Mouse (Mus musculus) kidney, adult 2 months (tissue): ENCODE results near the gene Mamld1. TPM values are rescaled to one million over a fixed set of nuclear protein-coding genes. Genes with fewer than 3 reads are reported as not detected.

ENCODE experiments used
- DNase-seq: peaks from one replicate; pipeline ENCODE4 v3.0.0; 2021
- H3K27ac ChIP-seq: fragments of 200-500 bp; 2 replicates; pipeline ENCODE4 v1.5.1; 2012; ENCODE audit warnings: low read depth, low read length, control low read depth, inconsistent platforms; ENCODE audit not compliant: insufficient read depth
- H3K27me3 ChIP-seq: fragments of 200-500 bp; replicated peaks from 2 replicates; pipeline ENCODE4 v1.6.1; 2012; ENCODE audit warnings: mild to moderate bottlenecking, moderate library complexity, low read length, inconsistent platforms; ENCODE audit not compliant: control insufficient read depth, insufficient read depth
- H3K36me3 ChIP-seq: fragments of 200-500 bp; 2 replicates; pipeline ENCODE4 v1.6.1; 2012; ENCODE audit warnings: mild to moderate bottlenecking, moderate library complexity, low read length, inconsistent platforms; ENCODE audit not compliant: control insufficient read depth, insufficient read depth
- H3K4me1 ChIP-seq: fragments of 200-500 bp; 2 replicates; pipeline ENCODE4 v1.6.1; 2011; ENCODE audit warnings: low read length; ENCODE audit not compliant: control insufficient read depth, insufficient read depth
- H3K4me3 ChIP-seq: fragments of 200-500 bp; 2 replicates; pipeline ENCODE4 v1.5.1; 2011; ENCODE audit warnings: mild to moderate bottlenecking, low read depth, low read length, control low read depth; ENCODE audit not compliant: insufficient read depth
- CTCF ChIP-seq: fragments of 200-500 bp; conservative IDR thresholded peaks from 2 replicates; pipeline ENCODE4 v1.5.1; 2011; ENCODE audit warnings: low read depth, mild to moderate bottlenecking, control low read depth, low read length, moderate library complexity, mixed read lengths; ENCODE audit not compliant: insufficient read depth, insufficient read length
- POLR2A ChIP-seq: fragments of 200-500 bp; IDR thresholded peaks from one replicate; pipeline ENCODE4 v1.6.1; 2011; ENCODE audit warnings: low read depth, low read length, control low read depth
- WGBS: fragments of 180-500 bp; shearing (Covaris S2); methylation state at CpG from one replicate; pipeline ENCODE4 v1.1.7; 2018; 5-methylcytosine and 5-hydroxymethylcytosine counted together
- polyA plus RNA-seq: library from polyadenylated mRNA; depleted of rRNA; stranded (reverse); fragments of >200 nt; gene quantifications from 2 replicates; pipeline ENCODE4 v1.2.3, GENCODE M21; 2012

Gene Mamld1
- polyA plus RNA-seq, 1 experiment = 2.2 TPM

DNA sequence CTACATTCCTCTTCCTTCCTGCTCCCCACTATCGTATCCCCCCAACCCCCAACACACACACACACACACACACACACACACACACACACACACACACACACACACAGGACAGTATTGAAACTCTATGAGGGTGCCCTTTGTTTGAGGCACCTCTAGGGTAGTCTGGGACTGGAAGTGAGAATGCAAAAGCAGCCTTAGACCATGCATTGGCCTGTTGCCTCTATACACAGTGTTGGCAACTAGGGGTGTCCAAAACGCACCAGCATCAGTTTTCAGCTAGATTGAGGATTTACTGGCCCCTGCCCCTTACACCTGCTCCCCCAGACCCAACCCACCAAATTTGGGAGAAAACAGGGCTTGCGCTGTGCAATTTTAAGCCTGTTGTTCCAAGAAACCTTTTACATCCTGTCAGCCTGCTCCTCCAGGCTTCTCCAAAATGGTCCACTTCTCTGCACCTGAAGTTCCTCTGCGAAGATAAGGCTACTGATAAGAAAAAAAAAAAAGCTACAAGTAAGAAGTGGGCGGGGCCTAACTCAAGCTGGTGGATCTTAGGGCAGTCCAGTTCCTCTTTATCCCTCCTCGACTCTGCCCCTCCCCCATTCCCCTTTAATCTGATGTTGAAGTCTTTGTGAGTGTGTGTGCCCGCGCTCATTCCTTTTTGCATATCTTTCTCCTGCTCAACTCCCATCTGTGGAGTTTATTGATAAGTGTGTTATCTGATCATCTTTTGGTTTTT lies 2.6 kb downstream of the Mamld1 start:
- Histone ChIP-seq H3K4me3 (peak overlapping the region; percentile 57; the same call in 1 of the 2 replicates), H3K27ac (no peak overlapping the region), H3K27me3 (no peaks in the 10 kb centered on the region), H3K36me3 (no peaks in the 10 kb centered on the region), H3K4me1 (no peaks in the 10 kb centered on the region; the same call in 1 of the 2 replicates)
- TF ChIP-seq CTCF = no peak
- no peak for TF ChIP-seq POLR2A
- WGBS = 45% methylated on average over 7 of the region's 8 CpGs
- DNase-seq = no peak

DNA sequence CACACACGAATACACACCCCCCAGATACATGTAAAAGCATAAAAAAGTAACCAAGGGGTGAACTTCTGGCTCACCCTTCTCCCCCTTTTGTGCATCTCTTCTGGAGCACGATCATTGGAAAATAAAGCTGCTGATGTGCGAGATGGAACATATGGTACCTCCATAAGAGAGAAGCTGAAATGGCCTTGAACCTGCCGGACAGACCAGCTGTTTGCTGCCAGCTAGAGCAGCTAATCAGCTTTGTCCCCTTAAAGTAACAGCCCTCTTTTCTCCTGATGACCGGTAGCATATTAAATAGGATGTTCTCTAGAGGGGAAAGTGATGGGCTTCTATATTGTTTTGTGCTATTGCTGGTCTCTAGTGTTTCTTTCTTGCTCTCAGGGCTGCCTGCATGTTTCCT lies 3.2 kb downstream of the Mamld1 start:
- TF ChIP-seq POLR2A (no peak), CTCF (no peak)
- WGBS = 39% methylated on average over 5 of the region's 5 CpGs
- no peaks in the 10 kb centered on the region for H3K27me3 ChIP-seq
- no peak overlapping the region for H3K4me3 ChIP-seq
- H3K36me3 ChIP-seq = no peaks in the 10 kb centered on the region
- no peaks in the 10 kb centered on the region; the same call in 1 of the 2 replicates for H3K4me1 ChIP-seq
- no peak overlapping the region for H3K27ac ChIP-seq
- no peak for DNase-seq

DNA sequence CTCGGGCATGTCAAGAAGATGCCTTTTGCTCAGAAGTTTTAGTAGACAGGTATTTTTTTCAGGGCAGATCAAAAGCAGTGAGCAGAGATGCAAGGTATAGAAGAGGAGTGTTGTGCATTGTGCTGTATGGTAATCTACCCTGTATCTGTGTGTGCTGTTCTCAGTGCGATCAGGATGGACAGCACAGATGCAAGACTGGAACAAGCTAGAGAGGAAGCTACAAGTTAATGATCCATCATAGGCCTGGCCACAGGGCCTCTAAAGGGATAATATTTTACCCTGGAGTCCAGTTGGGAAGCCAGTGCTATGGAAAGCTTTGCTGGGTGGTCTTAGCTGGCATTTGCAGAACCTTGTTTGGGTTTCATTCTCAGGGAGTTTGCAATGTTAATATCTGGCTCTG lies 6.9 kb downstream of the Mamld1 start:
- 51% methylated on average over 2 of the region's 2 CpGs for WGBS
- TF ChIP-seq POLR2A (no peak), CTCF (no peak)
- Histone ChIP-seq H3K27ac (no peak overlapping the region), H3K36me3 (no peaks in the 10 kb centered on the region), H3K27me3 (no peaks in the 10 kb centered on the region), H3K4me3 (no peak overlapping the region), H3K4me1 (no peaks in the 10 kb centered on the region)
- no peak for DNase-seq

DNA sequence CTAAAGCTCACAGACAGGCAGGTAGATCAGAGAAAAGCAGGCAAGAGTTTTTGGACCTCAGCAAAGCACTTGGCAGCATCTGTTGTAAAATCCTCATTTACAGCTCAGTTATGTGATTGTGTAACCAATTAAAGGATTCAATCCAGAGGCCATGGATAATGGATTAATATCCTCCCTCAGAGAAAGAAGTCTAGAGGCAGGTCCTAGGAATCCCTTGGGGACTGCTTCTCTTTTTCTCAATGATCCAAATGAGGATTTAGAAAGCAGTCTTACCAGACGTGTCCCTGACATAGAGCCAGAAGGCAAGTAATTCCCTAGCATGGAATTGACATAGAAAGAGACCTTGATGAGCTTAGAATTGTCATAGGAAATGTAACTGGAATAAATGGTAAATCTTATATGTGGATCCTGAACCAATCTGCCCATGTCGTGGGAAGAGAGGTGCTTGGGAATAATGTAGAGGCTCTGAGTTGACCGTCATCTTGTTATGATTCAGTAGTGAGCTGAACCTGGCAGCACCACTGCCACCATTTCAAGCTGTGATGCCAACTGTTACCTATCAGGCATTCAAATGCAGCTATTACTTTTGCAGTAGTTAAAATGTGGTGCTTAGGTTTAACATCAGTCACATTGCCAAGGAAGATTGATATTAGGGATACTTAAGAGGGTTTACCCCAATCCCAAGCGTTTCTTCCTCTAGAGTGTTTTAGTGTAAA lies 35.2 kb downstream of the Mamld1 start:
- DNase-seq = no peak
- 93% methylated on average over 4 of the region's 4 CpGs for WGBS

DNA sequence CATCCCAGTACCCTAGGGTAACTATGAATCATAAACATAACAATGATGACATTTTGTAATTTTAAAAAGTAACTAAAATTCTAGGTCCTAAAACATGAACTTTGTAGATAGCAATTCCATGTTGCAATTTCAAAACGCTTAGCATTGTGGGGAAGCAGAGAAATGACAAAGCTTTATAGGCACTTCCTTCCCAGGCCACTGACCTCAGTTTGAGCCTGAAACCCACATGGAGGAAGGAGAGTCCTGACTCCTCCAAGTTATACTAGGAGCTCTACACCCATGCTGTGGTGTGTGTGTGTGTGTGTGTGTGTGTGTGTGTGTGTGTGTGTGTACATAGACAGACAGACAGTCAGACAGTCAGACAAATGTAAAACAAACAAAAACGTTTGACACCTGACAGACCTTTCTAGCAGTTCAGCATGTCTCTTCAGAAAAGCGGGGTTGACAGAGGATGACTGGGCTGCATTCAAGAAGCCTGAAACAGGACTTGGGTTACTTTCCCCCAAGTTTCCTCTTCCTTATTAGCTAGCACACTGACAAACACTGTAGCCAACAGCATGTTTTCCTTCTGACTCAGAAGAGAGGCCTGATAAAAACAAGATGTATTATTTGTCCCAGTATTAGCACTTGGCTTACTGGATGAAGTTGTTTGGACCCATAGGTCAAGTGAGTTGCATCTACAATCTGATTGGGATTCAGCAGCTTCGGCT lies 37.5 kb downstream of the Mamld1 start:
- Histone ChIP-seq H3K27ac (no peak overlapping the region), H3K27me3 (no peaks in the 10 kb centered on the region), H3K36me3 (no peaks in the 10 kb centered on the region), H3K4me3 (no peak overlapping the region), H3K4me1 (no peaks in the 10 kb centered on the region)
- 46% methylated on average over 4 of the region's 4 CpGs for WGBS
- no peak for DNase-seq
- no peak for TF ChIP-seq POLR2A
- TF ChIP-seq CTCF = no peak

More for the DNA sequence above, 35.2 kb downstream of the Mamld1 start:
- Histone ChIP-seq H3K27ac (no peak overlapping the region), H3K27me3 (no peaks in the 10 kb centered on the region), H3K36me3 (no peaks in the 10 kb centered on the region), H3K4me1 (no peaks in the 10 kb centered on the region), H3K4me3 (no peak overlapping the region)
- TF ChIP-seq CTCF (no peak), POLR2A (no peak)

DNA sequence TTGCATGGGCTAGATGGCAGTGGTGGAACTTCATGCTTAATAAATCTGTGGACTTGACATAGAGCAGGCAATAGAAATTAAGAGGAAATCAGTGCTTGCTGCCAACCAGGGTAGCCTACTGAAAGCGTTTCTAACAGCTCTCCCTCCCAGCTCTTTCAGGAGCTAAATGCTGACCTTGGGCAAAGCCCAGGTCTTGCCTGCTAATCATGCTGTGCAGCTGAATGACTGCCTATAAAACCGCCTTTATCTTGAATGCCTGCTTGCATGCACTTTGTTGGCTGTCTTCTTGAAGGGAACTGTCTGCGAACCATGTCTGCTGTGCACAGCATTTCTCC lies 38.0 kb downstream of the Mamld1 start:
- Histone ChIP-seq H3K4me3 (no peak overlapping the region), H3K4me1 (no peaks in the 10 kb centered on the region), H3K27ac (no peak overlapping the region), H3K27me3 (no peaks in the 10 kb centered on the region), H3K36me3 (no peaks in the 10 kb centered on the region)
- TF ChIP-seq POLR2A = no peak
- no peak for TF ChIP-seq CTCF
- no peak for DNase-seq
- 51% methylated on average over 3 of the region's 3 CpGs for WGBS

DNA sequence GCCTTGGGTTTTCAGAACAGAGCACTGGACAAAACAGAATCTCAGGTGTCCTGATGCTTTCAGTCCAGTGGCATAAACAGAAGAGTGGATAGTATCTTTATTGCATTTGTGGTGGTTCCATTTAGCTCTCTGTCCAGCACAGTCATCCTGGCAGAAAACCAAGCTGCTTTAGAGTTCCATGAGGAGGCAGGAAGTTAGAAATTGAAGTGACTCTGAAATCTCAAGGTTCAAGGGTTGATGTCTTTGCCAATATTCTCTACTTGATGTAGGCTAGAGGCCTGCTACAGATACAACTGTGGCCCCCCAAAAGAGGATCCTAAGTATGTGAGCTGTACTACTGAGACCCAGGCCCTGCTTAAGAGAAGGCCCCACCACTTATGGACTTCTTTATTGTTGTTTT lies 55.8 kb downstream of the Mamld1 start:
- Histone ChIP-seq H3K4me3 (no peak overlapping the region), H3K36me3 (no peaks in the 10 kb centered on the region), H3K27ac (no peak overlapping the region; the same call in 1 of the 2 replicates), H3K4me1 (no peaks in the 10 kb centered on the region), H3K27me3 (no peaks in the 10 kb centered on the region)
- no peak for TF ChIP-seq CTCF
- no peak for TF ChIP-seq POLR2A
- DNase-seq = no peak
